Mouse (Mus musculus) splenic B cell, adult 2 months (primary cell): ENCODE data around the gene Adprm.

Experiments used
- DNase-seq: peaks from one replicate; pipeline ENCODE4 v3.0.0-alpha.2; 2011; ENCODE audit warnings: low read depth, low spot score
- H3K27me3 ChIP-seq: 2 replicates; pipeline ENCODE4 v1.6.1; 2012; ENCODE audit warnings: mild to moderate bottlenecking, low read length, moderate library complexity, mixed read lengths; ENCODE audit not compliant: control insufficient read depth, poor library complexity, insufficient read depth, severe bottlenecking
- H3K36me3 ChIP-seq: 2 replicates; pipeline ENCODE4 v1.6.1; 2012; ENCODE audit warnings: mild to moderate bottlenecking, low read length, moderate library complexity, mixed read lengths; ENCODE audit not compliant: control insufficient read depth, poor library complexity, insufficient read depth, severe bottlenecking

Adprm gene

GRCm38 (mm10) chr11:66993674-66994073, 58.7 kb downstream of the Adprm start:
- H3K36me3 ChIP-seq, result no peaks in the 10 kb centered on the region
- DNase-seq, result no peak
- H3K27me3 ChIP-seq, result no peaks in the 10 kb centered on the region

GRCm38 (mm10) chr11:66992150-66992549, 60.2 kb downstream of the Adprm start:
- Histone ChIP-seq H3K27me3 (no peaks in the 10 kb centered on the region), H3K36me3 (no peaks in the 10 kb centered on the region)
- no peak for DNase-seq
